Mouse (Mus musculus) limb, embryonic 11.5 days (tissue): ENCODE measurements at regions not wholly inside any gene's neighbourhood (a gene's known extent, or its start where the extent isn't known, plus 50 kb on each side); places are given as distances from the start of the nearest gene placed in this dataset.

Experiments used
- ATAC-seq: fragments of 200-750 bp; cut with Nextera tagmentation; 2 replicates; pipeline ENCODE4 v1.8.0; 2017; ENCODE audit warnings: low read depth; ENCODE audit not compliant: insufficient number of reproducible peaks, low FRiP score, low TSS enrichment
- DNase-seq: peaks from one replicate; pipeline ENCODE4 v3.0.0-alpha.2; 2015; ENCODE audit warnings: low spot score
- H3K27ac ChIP-seq: fragments of 300-500 bp; sonication (generic); replicated peaks from 2 replicates; pipeline ENCODE4 v1.5.1; 2014; ENCODE audit warnings: low read depth, mild to moderate bottlenecking, low read length
- H3K27me3 ChIP-seq: fragments of 300-500 bp; sonication (generic); 2 replicates; pipeline ENCODE4 v1.6.1; 2014; ENCODE audit warnings: mild to moderate bottlenecking, low read length, mixed read lengths; ENCODE audit not compliant: control insufficient read depth, insufficient read depth
- H3K36me3 ChIP-seq: fragments of 300-500 bp; sonication (generic); 2 replicates; pipeline ENCODE4 v1.6.1; 2014; ENCODE audit warnings: mild to moderate bottlenecking, low read length, moderate library complexity, mixed read lengths; ENCODE audit not compliant: control insufficient read depth, insufficient read depth
- H3K4me1 ChIP-seq: fragments of 300-500 bp; sonication (generic); 2 replicates; pipeline ENCODE4 v1.6.1; 2014; ENCODE audit warnings: low read length, mixed read lengths; ENCODE audit not compliant: control insufficient read depth, insufficient read depth
- H3K4me2 ChIP-seq: fragments of 300-500 bp; sonication (generic); 2 replicates; pipeline ENCODE4 v1.6.1; 2014; ENCODE audit warnings: low read depth, mild to moderate bottlenecking, moderate library complexity; ENCODE audit not compliant: severe bottlenecking
- H3K4me3 ChIP-seq: fragments of 300-500 bp; sonication (generic); 2 replicates; pipeline ENCODE4 v1.5.1; 2014; ENCODE audit warnings: low read depth, low read length
- H3K9ac ChIP-seq: fragments of 300-500 bp; sonication (generic); 2 replicates; pipeline ENCODE4 v1.6.1; 2014; ENCODE audit warnings: mild to moderate bottlenecking, low read length
- H3K9me3 ChIP-seq: fragments of 300-500 bp; sonication (generic); 2 replicates; pipeline ENCODE4 v1.6.1; 2016; ENCODE audit warnings: low read length; ENCODE audit not compliant: control insufficient read depth
- WGBS: fragments of 180-500 bp; shearing (Covaris S2); extraction: QIAGEN DNeasy Blood & Tissue Kit; methylation state at CpG from one replicate; pipeline ENCODE4 v1.1.7; 2014; 5-methylcytosine and 5-hydroxymethylcytosine counted together

DNA sequence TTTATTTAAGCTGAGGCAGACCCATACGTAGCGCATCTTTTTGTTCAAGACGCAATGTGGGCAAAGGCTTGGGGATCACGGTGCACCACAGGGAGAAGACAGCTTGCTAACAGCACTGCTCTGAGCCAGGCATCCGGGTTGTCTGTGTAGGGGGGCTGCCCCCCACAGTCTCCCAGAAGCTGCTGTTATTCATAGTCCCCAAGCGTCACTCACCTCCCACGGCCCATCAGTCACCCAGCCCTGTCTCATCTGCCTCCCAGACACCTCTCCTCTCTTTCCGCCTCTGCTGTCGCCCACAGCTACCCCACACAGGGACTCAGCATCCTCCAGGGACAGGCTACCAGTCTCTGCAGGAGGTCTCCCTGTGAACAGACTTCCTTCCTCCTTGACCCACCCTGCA lies 75.7 kb downstream of the Chst1 start:
- no peak overlapping the region for H3K9ac ChIP-seq
- no peak overlapping the region for H3K27ac ChIP-seq
- H3K36me3 ChIP-seq: no peaks in the 10 kb centered on the region
- no peaks in the 10 kb centered on the region for H3K9me3 ChIP-seq
- DNase-seq (no peak), ATAC-seq (no peak)
- H3K4me2 ChIP-seq: no peak overlapping the region
- no peaks in the 10 kb centered on the region for H3K4me1 ChIP-seq
- 55% methylated on average over 9 of the region's 9 CpGs for WGBS
- H3K4me3 ChIP-seq: no peak overlapping the region
- H3K27me3 ChIP-seq: no peaks in the 10 kb centered on the region

DNA sequence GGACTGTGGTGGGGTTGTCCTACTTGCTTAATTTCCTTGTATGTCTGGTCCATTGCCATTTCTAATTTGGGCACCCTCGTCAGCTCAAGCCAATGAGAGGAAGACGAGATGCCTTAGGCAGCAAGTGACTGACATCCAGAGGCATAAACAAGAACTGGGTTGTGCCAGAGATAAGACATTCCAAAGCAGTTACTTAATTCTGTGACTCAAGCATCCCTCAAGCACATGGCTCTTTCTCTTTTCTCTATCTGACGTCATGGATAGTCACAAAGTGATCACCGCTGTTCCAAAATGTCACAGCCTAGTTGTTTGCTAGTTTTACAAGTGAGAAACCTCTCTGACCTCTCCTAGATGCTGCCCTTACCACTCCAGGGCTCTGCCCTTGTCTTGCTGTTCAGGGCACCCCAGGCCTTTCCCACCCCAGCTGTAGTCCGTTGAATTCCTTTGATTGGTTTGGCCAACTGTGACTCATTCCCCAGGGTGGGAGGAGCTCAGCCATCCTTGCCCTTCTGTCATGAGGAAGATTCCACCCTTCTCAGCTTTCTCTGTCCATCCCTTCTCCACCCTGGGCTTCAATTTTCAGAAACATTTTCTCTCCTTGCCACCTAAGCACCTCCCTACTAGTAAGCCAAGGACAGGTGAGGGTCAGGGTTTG lies 78.9 kb downstream of the Chst1 start:
- no peak for DNase-seq
- no peaks in the 10 kb centered on the region for H3K36me3 ChIP-seq
- no peaks in the 10 kb centered on the region for H3K9me3 ChIP-seq
- no peaks in the 10 kb centered on the region for H3K4me1 ChIP-seq
- H3K27me3 ChIP-seq: no peaks in the 10 kb centered on the region
- no peak overlapping the region for H3K9ac ChIP-seq
- H3K4me2 ChIP-seq: no peak overlapping the region
- no peak overlapping the region for H3K4me3 ChIP-seq
- H3K27ac ChIP-seq: no peak overlapping the region
- 72% methylated on average over 5 of the region's 5 CpGs for WGBS
- ATAC-seq: no peak

- H3K4me2 ChIP-seq: no peak overlapping the region
- H3K4me3 ChIP-seq: no peak overlapping the region
- H3K27ac ChIP-seq: no peak overlapping the region
- H3K4me1 ChIP-seq: no peaks in the 10 kb centered on the region
- H3K9me3 ChIP-seq: no peaks in the 10 kb centered on the region
- H3K27me3 ChIP-seq: no peaks in the 10 kb centered on the region
- no peak for DNase-seq
- ATAC-seq: no peak
- no peaks in the 10 kb centered on the region for H3K36me3 ChIP-seq
- 74% methylated on average over 3 of the region's 3 CpGs for WGBS
- H3K9ac ChIP-seq: no peak overlapping the region
Observed at GRCm38 (mm10) chr2:92678999-92679704, 79.6 kb downstream of the Chst1 start.

GRCm38 (mm10) chr2:92682256-92682655 lies 82.7 kb downstream of the Chst1 start:
- H3K27me3 ChIP-seq: no peaks in the 10 kb centered on the region

DNA sequence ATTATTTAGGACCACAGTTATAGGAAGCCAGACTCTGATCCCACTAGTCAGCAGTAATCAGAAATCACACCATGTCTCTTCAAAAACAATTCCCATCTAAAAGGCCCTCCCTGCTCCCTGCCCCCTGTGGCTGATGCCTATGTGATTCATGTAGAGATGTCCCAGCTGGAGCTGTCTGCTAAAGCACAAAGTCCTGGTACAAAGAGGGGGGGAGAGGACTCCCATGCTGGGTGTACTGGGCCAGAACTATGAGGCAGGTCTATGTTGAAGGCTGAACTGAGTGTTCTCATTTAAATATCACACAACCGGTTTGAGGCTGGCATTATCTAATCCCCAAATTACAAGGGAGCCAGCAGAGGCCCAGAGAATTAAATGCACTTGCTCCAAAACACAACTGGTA lies 88.2 kb downstream of the Chst1 start:
- ATAC-seq (no peak), DNase-seq (no peak)
- Histone ChIP-seq H3K4me3 (no peak overlapping the region), H3K4me1 (no peaks in the 10 kb centered on the region), H3K4me2 (no peak overlapping the region), H3K27me3 (no peaks in the 10 kb centered on the region), H3K9ac (no peak overlapping the region), H3K9me3 (no peaks in the 10 kb centered on the region), H3K36me3 (no peaks in the 10 kb centered on the region), H3K27ac (no peak overlapping the region)
- WGBS: 43% methylated on average over 1 of the region's 1 CpGs

More at GRCm38 (mm10) chr2:92682256-92682655, 82.7 kb downstream of the Chst1 start:
- DNase-seq (no peak), ATAC-seq (no peak)
- Histone ChIP-seq H3K9me3 (no peaks in the 10 kb centered on the region), H3K4me2 (no peak overlapping the region), H3K9ac (no peak overlapping the region), H3K4me3 (no peak overlapping the region), H3K27ac (no peak overlapping the region), H3K36me3 (no peaks in the 10 kb centered on the region), H3K4me1 (no peaks in the 10 kb centered on the region)
- WGBS: 95% methylated on average over 9 of the region's 9 CpGs

GRCm38 (mm10) chr2:92689203-92689602 lies 89.7 kb downstream of the Chst1 start:
- H3K4me1 ChIP-seq: no peaks in the 10 kb centered on the region
- ATAC-seq: no peak
- no peak overlapping the region for H3K4me3 ChIP-seq
- no peak overlapping the region for H3K9ac ChIP-seq
- WGBS: 37% methylated on average over 2 of the region's 2 CpGs
- H3K36me3 ChIP-seq: no peaks in the 10 kb centered on the region
- no peaks in the 10 kb centered on the region for H3K27me3 ChIP-seq
- H3K9me3 ChIP-seq: no peaks in the 10 kb centered on the region
- no peak for DNase-seq
- no peak overlapping the region for H3K27ac ChIP-seq
- no peak overlapping the region for H3K4me2 ChIP-seq

GRCm38 (mm10) chr2:92690304-92690703 lies 90.8 kb downstream of the Chst1 start:
- Histone ChIP-seq H3K27me3 (no peaks in the 10 kb centered on the region), H3K9ac (no peak overlapping the region), H3K36me3 (no peaks in the 10 kb centered on the region), H3K4me2 (no peak overlapping the region), H3K27ac (no peak overlapping the region), H3K4me1 (no peaks in the 10 kb centered on the region), H3K9me3 (no peaks in the 10 kb centered on the region), H3K4me3 (no peak overlapping the region)
- ATAC-seq (no peak), DNase-seq (no peak)
- 78% methylated on average over 2 of the region's 2 CpGs for WGBS

- Histone ChIP-seq H3K36me3 (no peaks in the 10 kb centered on the region), H3K4me3 (no peak overlapping the region), H3K27me3 (no peaks in the 10 kb centered on the region), H3K4me2 (no peak overlapping the region), H3K9me3 (no peaks in the 10 kb centered on the region), H3K4me1 (no peaks in the 10 kb centered on the region), H3K9ac (no peak overlapping the region), H3K27ac (no peak overlapping the region)
- 55% methylated on average over 2 of the region's 2 CpGs for WGBS
- no peak for DNase-seq
- ATAC-seq: no peak
Observed at GRCm38 (mm10) chr2:92691438-92691837, 91.9 kb downstream of the Chst1 start.
